Mouse (Mus musculus): Measurements from ENCODE around the gene Zp1.

DNA sequence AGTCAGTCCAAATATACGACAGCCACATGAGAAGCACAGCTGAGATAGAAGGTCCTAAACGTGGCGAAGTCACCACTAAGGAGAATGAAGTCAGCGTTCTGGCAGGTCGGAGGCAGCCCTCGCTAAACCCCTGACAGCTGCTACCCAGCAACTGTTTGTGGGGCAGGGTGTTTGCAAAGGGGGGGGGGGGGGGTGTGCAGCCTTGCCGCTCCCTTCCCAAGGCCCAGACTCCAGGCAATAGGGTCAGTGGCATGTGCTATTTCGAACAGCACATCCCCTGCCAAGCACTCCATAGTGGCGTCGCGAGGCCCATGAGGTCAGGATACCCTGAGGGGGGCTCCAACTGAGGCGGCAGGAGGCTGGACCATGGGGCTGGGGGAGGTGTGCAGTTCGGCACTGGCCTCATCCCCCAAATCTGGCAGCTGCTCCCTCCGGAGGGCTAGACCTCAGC lies 39.4 kb downstream of the Zp1 start:
- TF ChIP-seq POLR2A (IDR thresholded peaks at IDR 0.05; ENCODE audit: insufficient read depth, low read length) (no peak), CTCF (IDR thresholded peaks at IDR 0.05; ENCODE audit: low read depth, low read length) (no peak)
